In the genomic region with DNA sequence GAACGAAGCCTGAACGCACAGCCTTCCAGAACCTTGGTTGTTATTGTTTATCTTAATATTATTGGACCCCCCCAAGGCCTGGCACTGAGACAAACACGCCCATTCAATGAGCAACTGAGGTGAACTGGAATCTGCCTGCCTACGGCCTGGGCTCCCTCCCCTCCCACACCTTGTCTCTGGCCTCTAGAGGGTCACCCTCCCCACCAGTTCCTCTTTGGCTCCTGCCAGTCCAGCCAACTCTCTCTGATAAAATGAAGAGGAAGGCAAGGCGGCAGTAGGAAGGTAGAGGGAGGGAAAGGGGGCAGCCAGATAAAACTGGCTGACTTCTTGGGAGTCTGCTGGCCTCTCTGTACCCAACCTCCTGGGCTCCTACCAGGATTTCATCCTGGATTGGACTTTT, we compare ENCODE assay signal across 13 mouse cellular contexts. TPM values are rescaled to one million over a fixed set of nuclear protein-coding genes. Genes with fewer than 3 reads are reported as not detected.
DNase-seq lines count a peak whose midpoint lies in the region; ATAC-seq and TF ChIP-seq lines count a peak whose summit lies in the region.
"Had no signal": no experiment of that assay in that cellular context is flagged by ENCODE, and none has a peak within 500 bp of the region (broad histone marks: within the 10 kb centered on the region; RNA-seq: fewer than 3 reads in every experiment).

No protein-coding gene starts in this region.

- H3K9ac ChIP-seq in heart, embryonic 11.5 days (ENCODE audit: low read depth, low read length) = no peak overlapping the region
- H3K9ac ChIP-seq: hindbrain, embryonic 15.5 days; intestine, embryonic 15.5 days; liver, embryonic 14.5 days; midbrain, embryonic 12.5 days had no signal

- no peak overlapping the region for H3K4me3 ChIP-seq in heart, embryonic 11.5 days (ENCODE audit: low read depth, low read length)
- H3K4me3 ChIP-seq in cortical plate, adult 2 months (ENCODE audit: insufficient read depth, low read length) = no peak overlapping the region
- H3K4me3 ChIP-seq in limb, embryonic 10.5 days = no peak overlapping the region
- H3K4me3 ChIP-seq: erythroblast, embryonic 14.5 days; hindbrain, embryonic 15.5 days; intestine, embryonic 15.5 days; midbrain, embryonic 12.5 days had no signal

- H3K4me1 ChIP-seq in heart, embryonic 11.5 days (ENCODE audit: control insufficient read depth, insufficient read depth, low read length) = peaks cover 53% of the 10 kb centered on the region
- peaks cover 44% of the 10 kb centered on the region for H3K4me1 ChIP-seq in cortical plate, adult 2 months (ENCODE audit: control insufficient read depth, insufficient read depth, low read length)
- peaks cover 11% of the 10 kb centered on the region for H3K4me1 ChIP-seq in limb, embryonic 10.5 days

- peak overlapping the region; percentile 27; the same call in 1 of the 2 replicates for H3K4me2 ChIP-seq in heart, embryonic 11.5 days
- H3K4me2 ChIP-seq: hindbrain, embryonic 15.5 days; intestine, embryonic 15.5 days; midbrain, embryonic 12.5 days had no signal

- no peaks in the 10 kb centered on the region for H3K27me3 ChIP-seq in heart, embryonic 11.5 days (ENCODE audit: control insufficient read depth, insufficient read depth, low read length)
- no peaks in the 10 kb centered on the region for H3K27me3 ChIP-seq in limb, embryonic 10.5 days (ENCODE audit: low read depth, poor library complexity, severe bottlenecking)
- H3K27me3 ChIP-seq: hindbrain, embryonic 15.5 days; intestine, embryonic 15.5 days; midbrain, embryonic 12.5 days had no signal

- no peak for DNase-seq in heart, adult 9 months (ENCODE audit: low spot score in 2 of 2)
- peak; percentile 28 for DNase-seq in kidney, postnatal 14 days
- DNase-seq in kidney, adult 11 months = no peak
- DNase-seq in limb, embryonic 10.5 days (ENCODE audit: low spot score) = no peak
- DNase-seq: thymus, postnatal 36 days had no signal

- no peaks in the 10 kb centered on the region for H3K9me3 ChIP-seq in heart, embryonic 11.5 days (replicated peaks; ENCODE audit: control insufficient read depth, low read length)
- H3K9me3 ChIP-seq in limb, embryonic 10.5 days (replicated peaks) = no peaks in the 10 kb centered on the region
- H3K9me3 ChIP-seq: hindbrain, embryonic 15.5 days; intestine, embryonic 15.5 days; midbrain, embryonic 12.5 days had no signal

- no peak for TF ChIP-seq POLR2A in cortical plate, adult 2 months (IDR thresholded peaks at IDR 0.05; ENCODE audit: extremely low read depth, insufficient read depth, low read length)

- 43% methylated on average over 5 of the region's 5 CpGs for WGBS in heart, embryonic 11.5 days (ENCODE audit: insufficient replicate concordance)
- WGBS in limb, embryonic 10.5 days = 83% methylated on average over 5 of the region's 5 CpGs

- H3K36me3 ChIP-seq in heart, embryonic 11.5 days (ENCODE audit: control insufficient read depth, insufficient read depth, low read length) = no peaks in the 10 kb centered on the region
- H3K36me3 ChIP-seq in limb, embryonic 10.5 days = peaks cover 2% of the 10 kb centered on the region; the same call in 1 of the 2 replicates
- H3K36me3 ChIP-seq: intestine, embryonic 15.5 days; midbrain, embryonic 12.5 days had no signal

- no peak for TF ChIP-seq CTCF in cortical plate, adult 2 months (IDR thresholded peaks at IDR 0.05; ENCODE audit: extremely low read depth, insufficient read depth, low read length)

- ATAC-seq in heart, embryonic 11.5 days (replicated peaks; ENCODE audit: insufficient number of reproducible peaks, low FRiP score, low TSS enrichment) = no peak
- peak; percentile 51; the same call in 1 of the 2 replicates for ATAC-seq in granulocyte monocyte progenitor cell, adult 5-6 weeks (replicated peaks; ENCODE audit: poor library complexity, severe bottlenecking)

- peak overlapping the region; percentile 47 for H3K27ac ChIP-seq in heart, embryonic 11.5 days (ENCODE audit: low read depth, low read length)
- H3K27ac ChIP-seq in cortical plate, adult 2 months (ENCODE audit: insufficient read depth, low read length) = peak overlapping the region; percentile 66; the same call in 1 of the 2 replicates
- no peak overlapping the region for H3K27ac ChIP-seq in limb, embryonic 10.5 days
- H3K27ac ChIP-seq: hindbrain, embryonic 15.5 days; intestine, embryonic 15.5 days; liver, embryonic 14.5 days; midbrain, embryonic 12.5 days had no signal

RNA-seq across cellular contexts. Expression of gene Nuak1, which starts 45.1 kb away (rescaled TPM):
- polyA plus RNA-seq in heart, embryonic 11.5 days (2014; fragmentation: Nextera tagmentation; extraction: Ambion mirVana) = 2.4 and 3.0 TPM in 2 replicates
- polyA plus RNA-seq in cortical plate, adult 2 months (2012; rRNA removed) = 39.2 and 43.7 TPM in 2 replicates
- total RNA-seq in granulocyte monocyte progenitor cell, adult 5-6 weeks (2014; fragmentation: Nextera tagmentation) = 0.53 TPM in 1 of 2 replicates, not detected in the other
- under 0.01 and 0.13 TPM in 2 replicates for total RNA-seq in granulocyte monocyte progenitor cell, adult 5-6 weeks (2017)
- polyA plus RNA-seq in limb, embryonic 10.5 days (2016; fragmentation: Nextera tagmentation; extraction: Ambion mirVana) = 0.69 and 1.2 TPM in 2 replicates
